Mouse (Mus musculus) G1E (cell line): Measurements from ENCODE around the gene Hacd4.

Experiments
- CTCF ChIP-seq: IDR thresholded peaks from 2 replicates; pipeline ENCODE4 v1.5.1; 2012; ENCODE audit warnings: low read depth, low read length, inconsistent platforms, mixed read lengths
- GATA1 ChIP-seq: IDR thresholded peaks from 2 replicates; pipeline ENCODE4 v1.6.1; 2012; ENCODE audit warnings: borderline replicate concordance, low read length, inconsistent platforms, mixed read lengths
- GATA2 ChIP-seq: IDR thresholded peaks from 2 replicates; pipeline ENCODE4 v1.6.1; 2012; ENCODE audit warnings: low read depth, low read length, inconsistent platforms, borderline replicate concordance
- POLR2AphosphoS5 ChIP-seq: IDR thresholded peaks from 2 replicates; pipeline ENCODE4 v1.6.1; 2012; ENCODE audit warnings: low read depth, low read length, inconsistent platforms; ENCODE audit not compliant: insufficient replicate concordance
- TAL1 ChIP-seq: conservative IDR thresholded peaks from 2 replicates; pipeline ENCODE4 v1.6.1; 2012; ENCODE audit warnings: low read depth, low read length, inconsistent platforms, mixed read lengths

GRCm38 (mm10) chr4:88409279-88409678 is 29.4 kb downstream of the Hacd4 start:
- TF ChIP-seq CTCF (no peak), TAL1 (no peak), GATA1 (no peak), POLR2AphosphoS5 (no peak), GATA2 (no peak)
